Mouse (Mus musculus) lung, postnatal 0 days (tissue): ENCODE results near the gene Myo1h. TPM values are rescaled to one million over a fixed set of nuclear protein-coding genes. Genes with fewer than 3 reads are reported as not detected.

ENCODE experiments used
- ATAC-seq: fragments of 200-750 bp; cut with Nextera tagmentation; 2 replicates; pipeline ENCODE4 v1.8.0; 2017; ENCODE audit warnings: moderate library complexity
- DNase-seq: peaks from one replicate; pipeline ENCODE4 v3.0.0-alpha.2; 2016; ENCODE audit warnings: low spot score
- H3K27ac ChIP-seq: fragments of 300-500 bp; sonication (generic); 2 replicates; pipeline ENCODE4 v1.5.1; 2014; ENCODE audit warnings: antibody characterized with exemption, mild to moderate bottlenecking, low read length, mixed read lengths
- H3K27me3 ChIP-seq: fragments of 300-500 bp; sonication (generic); replicated peaks from 2 replicates; pipeline ENCODE4 v1.6.1; 2014; ENCODE audit warnings: low read length, mixed read lengths; ENCODE audit not compliant: insufficient read depth
- H3K36me3 ChIP-seq: fragments of 300-500 bp; sonication (generic); 2 replicates; pipeline ENCODE4 v1.6.1; 2014; ENCODE audit warnings: low read length, mixed read lengths; ENCODE audit not compliant: insufficient read depth
- H3K4me1 ChIP-seq: fragments of 300-500 bp; sonication (generic); 2 replicates; pipeline ENCODE4 v1.6.1; 2014; ENCODE audit warnings: antibody characterized with exemption, low read depth, low read length, mixed read lengths; ENCODE audit not compliant: insufficient read depth
- H3K4me2 ChIP-seq: fragments of 300-500 bp; sonication (generic); replicated peaks from 2 replicates; pipeline ENCODE4 v1.6.1; 2014; ENCODE audit warnings: low read depth, mild to moderate bottlenecking, low read length, moderate library complexity, mixed read lengths
- H3K4me3 ChIP-seq: fragments of 300-500 bp; sonication (generic); 2 replicates; pipeline ENCODE4 v1.5.1; 2014; ENCODE audit warnings: low read depth, low read length
- H3K9ac ChIP-seq: fragments of 300-500 bp; sonication (generic); replicated peaks from 2 replicates; pipeline ENCODE4 v1.6.1; 2014; ENCODE audit warnings: low read depth, mild to moderate bottlenecking
- H3K9me3 ChIP-seq: fragments of 300-500 bp; sonication (generic); 2 replicates; pipeline ENCODE4 v1.6.1; 2016; ENCODE audit warnings: low read length, mixed read lengths
- CTCF ChIP-seq: IDR thresholded peaks from 2 replicates; pipeline ENCODE4 v1.5.1; 2016; ENCODE audit warnings: antibody characterized with exemption, mild to moderate bottlenecking
- EP300 ChIP-seq: IDR thresholded peaks from 2 replicates; pipeline ENCODE4 v1.6.1; 2016; ENCODE audit warnings: antibody characterized with exemption, mild to moderate bottlenecking, control low read depth
- WGBS: fragments of 180-500 bp; shearing (Covaris S2); extraction: QIAGEN DNeasy Blood & Tissue Kit; methylation state at CpG from one replicate; pipeline ENCODE4 v1.1.7; 2014; 5-methylcytosine and 5-hydroxymethylcytosine counted together
- polyA plus RNA-seq: library from polyadenylated mRNA; unstranded; fragments of >200 nt; fragmentation: Nextera tagmentation; extraction: Ambion mirVana; gene quantifications from 2 replicates; pipeline ENCODE4 v1.2.1, GENCODE M21; 2015

The Myo1h gene
- polyA plus RNA-seq, 1 experiment from 2014 or later, result 3.4 TPM

DNA sequence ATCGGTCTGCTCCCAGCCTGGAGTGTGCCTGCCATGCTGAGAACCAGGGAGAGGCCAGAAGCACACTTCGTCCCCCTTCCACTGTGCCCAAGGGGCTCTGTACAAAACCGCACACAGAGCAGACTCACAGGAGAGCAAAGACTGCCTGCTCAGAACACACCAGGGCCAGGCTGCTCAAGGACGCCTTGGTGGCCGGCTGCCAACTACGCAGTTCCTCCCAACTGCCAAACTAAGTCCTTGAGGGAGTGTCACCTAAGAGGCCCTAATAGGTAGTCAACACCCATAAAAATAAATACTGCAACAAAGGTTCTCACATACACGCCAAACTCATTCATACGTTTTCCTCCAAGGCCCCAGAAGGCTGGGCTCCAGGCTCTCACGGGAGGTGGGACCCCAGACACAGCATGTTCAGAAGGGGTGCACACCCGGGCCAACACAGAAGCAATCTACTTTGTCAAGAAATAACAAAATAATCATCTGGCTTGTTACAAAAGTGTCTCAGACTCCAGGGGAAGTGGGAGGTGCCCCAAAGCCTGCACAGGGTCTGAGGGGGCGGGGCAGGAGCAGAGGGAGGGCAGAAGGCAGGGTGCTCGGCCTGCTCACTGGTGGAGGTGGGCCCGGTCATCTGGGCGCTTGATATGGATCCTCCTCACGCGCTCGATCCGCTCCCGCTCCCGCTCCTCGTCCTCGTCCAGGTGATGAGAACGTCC lies 76.2 kb downstream of the Myo1h start:
- no peak overlapping the region for H3K4me3 ChIP-seq
- H3K27ac ChIP-seq, result peak overlapping the region; percentile 81
- DNase-seq (peak; percentile 93), ATAC-seq (peak; percentile 87)
- no peaks in the 10 kb centered on the region for H3K9me3 ChIP-seq
- TF ChIP-seq CTCF (no peak), EP300 (peak; percentile 93)
- no peak overlapping the region for H3K4me2 ChIP-seq
- H3K9ac ChIP-seq, result peak overlapping the region; percentile 24; the same call in 1 of the 2 replicates
- no peaks in the 10 kb centered on the region for H3K27me3 ChIP-seq
- 39% methylated on average over 23 of the region's 23 CpGs for WGBS
- peaks cover 13% of the 10 kb centered on the region for H3K4me1 ChIP-seq
- H3K36me3 ChIP-seq, result peaks cover 76% of the 10 kb centered on the region

DNA sequence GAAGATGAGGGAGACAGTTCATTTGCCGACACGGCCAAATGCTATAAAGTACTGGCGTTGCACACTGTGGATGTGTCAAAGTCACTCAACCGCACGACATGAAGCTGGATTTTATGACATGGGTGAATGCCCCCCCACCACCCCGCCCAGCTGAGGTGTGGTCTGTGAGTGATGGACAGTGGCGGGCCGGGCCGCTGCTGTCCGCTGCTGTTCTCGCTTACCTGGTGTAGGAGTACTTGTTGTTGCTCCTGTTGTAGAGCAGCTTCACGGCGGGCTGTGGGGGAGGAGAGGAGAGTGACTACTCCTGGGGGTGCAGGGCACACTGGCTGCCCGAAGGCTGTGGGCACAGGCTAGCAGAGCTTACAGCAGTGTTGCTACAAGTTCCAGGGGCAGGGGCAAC lies 79.2 kb downstream of the Myo1h start:
- WGBS, result 76% methylated on average over 14 of the region's 14 CpGs
- TF ChIP-seq CTCF (no peak), EP300 (no peak)
- no peaks in the 10 kb centered on the region for H3K27me3 ChIP-seq
- H3K4me1 ChIP-seq, result peaks cover 38% of the 10 kb centered on the region
- no peak for DNase-seq
- H3K9ac ChIP-seq, result no peak overlapping the region
- peaks cover 59% of the 10 kb centered on the region for H3K36me3 ChIP-seq
- peak overlapping the region; percentile 54; the same call in 1 of the 2 replicates for H3K27ac ChIP-seq
- no peak overlapping the region for H3K4me3 ChIP-seq
- no peaks in the 10 kb centered on the region for H3K9me3 ChIP-seq
- no peak for ATAC-seq
- H3K4me2 ChIP-seq, result no peak overlapping the region

DNA sequence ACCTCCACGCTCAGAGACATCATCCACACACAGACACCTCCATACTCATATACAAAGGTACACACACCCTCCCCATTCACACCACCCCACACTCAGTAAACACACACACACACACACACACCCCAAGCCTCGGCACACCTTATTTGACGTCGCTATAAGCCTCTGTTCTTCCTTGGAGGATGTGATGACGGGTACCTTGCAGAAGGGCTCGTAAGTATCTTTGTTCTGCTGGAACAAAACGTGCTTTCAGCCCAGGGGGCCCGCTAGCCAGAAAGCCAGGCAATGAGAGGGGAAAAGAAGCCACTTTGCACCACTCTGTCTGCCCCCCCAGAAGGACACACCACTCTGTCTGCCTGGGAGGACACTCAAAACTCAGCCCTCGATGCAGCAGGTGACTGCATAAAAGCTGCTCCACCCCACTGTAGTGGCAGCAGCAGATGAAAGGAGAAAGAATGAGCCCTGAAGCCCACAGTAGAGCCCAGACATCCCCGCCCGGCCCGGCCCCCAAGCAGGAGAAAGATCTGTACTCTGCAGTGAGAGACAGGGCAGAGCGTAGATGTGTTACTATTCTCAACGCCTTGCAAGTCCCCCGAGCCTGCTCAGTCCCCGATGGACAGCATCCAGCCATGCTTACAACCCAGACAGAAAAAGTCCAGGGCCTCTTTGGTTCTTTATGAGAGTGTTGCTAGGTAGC lies 80.0 kb downstream of the Myo1h start:
- DNase-seq (peak; percentile 42), ATAC-seq (peak; percentile 2; the same call in 1 of the 2 replicates)
- 62% methylated on average over 16 of the region's 16 CpGs for WGBS
- H3K27ac ChIP-seq, result peak overlapping the region; percentile 94
- no peaks in the 10 kb centered on the region for H3K27me3 ChIP-seq
- peaks cover 46% of the 10 kb centered on the region for H3K4me1 ChIP-seq
- TF ChIP-seq EP300, result peak; percentile 92
- TF ChIP-seq CTCF, result no peak
- H3K36me3 ChIP-seq, result peaks cover 59% of the 10 kb centered on the region
- no peak overlapping the region for H3K9ac ChIP-seq
- no peaks in the 10 kb centered on the region for H3K9me3 ChIP-seq
- no peak overlapping the region for H3K4me3 ChIP-seq
- no peak overlapping the region for H3K4me2 ChIP-seq

DNA sequence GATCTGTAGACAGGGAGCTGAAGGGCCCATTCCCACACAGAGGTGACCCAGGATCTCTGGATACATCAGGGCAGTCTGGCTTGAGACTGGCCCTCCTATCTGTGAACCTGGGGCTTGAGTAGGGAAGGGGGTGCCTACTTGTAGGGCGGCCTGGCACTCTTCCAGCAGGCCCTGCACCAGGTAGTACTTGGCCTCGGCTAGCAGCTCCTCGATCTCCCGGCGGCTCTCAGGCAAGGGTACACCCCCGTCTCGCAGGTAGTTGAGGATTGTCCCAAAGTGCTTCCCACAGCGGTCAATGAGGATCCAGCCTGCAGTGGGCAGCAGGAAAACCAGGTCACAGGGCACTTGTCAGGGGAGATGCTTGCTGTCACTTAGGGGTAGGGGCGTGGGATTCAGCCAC lies 81.0 kb downstream of the Myo1h start:
- TF ChIP-seq CTCF, result no peak
- no peak for TF ChIP-seq EP300
- H3K4me1 ChIP-seq, result peaks cover 51% of the 10 kb centered on the region

DNA sequence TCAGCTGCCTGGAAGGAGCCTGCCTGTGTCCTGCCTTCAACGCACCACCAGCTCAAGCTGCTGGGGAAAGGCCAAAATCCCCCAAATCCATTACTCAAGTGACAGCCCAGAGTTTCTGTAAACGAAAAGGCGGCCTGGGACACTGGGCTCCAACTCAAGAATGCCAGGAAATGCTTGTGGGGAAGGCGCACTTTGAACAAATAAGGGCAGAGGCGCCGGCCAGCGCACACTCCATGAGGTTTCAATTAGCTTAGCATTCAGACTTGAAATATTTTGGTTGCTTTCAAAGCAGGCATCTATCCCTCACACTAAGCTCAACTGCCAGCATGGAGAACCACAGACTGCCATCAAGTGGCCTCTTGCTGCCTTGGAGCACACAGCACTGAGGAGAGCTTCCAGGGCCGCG lies 81.4 kb downstream of the Myo1h start:
- DNase-seq, result peak; percentile 97
- Histone ChIP-seq H3K27me3 (no peaks in the 10 kb centered on the region), H3K4me1 (peaks cover 55% of the 10 kb centered on the region), H3K27ac (peak overlapping the region; percentile 94), H3K9ac (0 out of 2 replicates have a peak overlapping the region, but pooled peaks have one; percentile 39), H3K4me2 (0 out of 2 replicates have a peak overlapping the region, but pooled peaks have one; percentile 22), H3K9me3 (no peaks in the 10 kb centered on the region), H3K4me3 (no peak overlapping the region), H3K36me3 (peaks cover 46% of the 10 kb centered on the region)
- ATAC-seq, result peak; percentile 68
- WGBS, result 2% methylated on average over 9 of the region's 9 CpGs
- peak; percentile 94 for TF ChIP-seq EP300
- peak; percentile 64 for TF ChIP-seq CTCF

More for the DNA sequence above, 81.0 kb downstream of the Myo1h start:
- ATAC-seq (peak; percentile 6), DNase-seq (no peak)
- H3K4me3 ChIP-seq, result no peak overlapping the region
- H3K4me2 ChIP-seq, result no peak overlapping the region
- H3K36me3 ChIP-seq, result peaks cover 50% of the 10 kb centered on the region
- H3K9me3 ChIP-seq, result no peaks in the 10 kb centered on the region
- WGBS, result 27% methylated on average over 9 of the region's 9 CpGs
- no peak overlapping the region; the same call in 1 of the 2 replicates for H3K9ac ChIP-seq
- H3K27me3 ChIP-seq, result no peaks in the 10 kb centered on the region
- peak overlapping the region; percentile 94 for H3K27ac ChIP-seq

DNA sequence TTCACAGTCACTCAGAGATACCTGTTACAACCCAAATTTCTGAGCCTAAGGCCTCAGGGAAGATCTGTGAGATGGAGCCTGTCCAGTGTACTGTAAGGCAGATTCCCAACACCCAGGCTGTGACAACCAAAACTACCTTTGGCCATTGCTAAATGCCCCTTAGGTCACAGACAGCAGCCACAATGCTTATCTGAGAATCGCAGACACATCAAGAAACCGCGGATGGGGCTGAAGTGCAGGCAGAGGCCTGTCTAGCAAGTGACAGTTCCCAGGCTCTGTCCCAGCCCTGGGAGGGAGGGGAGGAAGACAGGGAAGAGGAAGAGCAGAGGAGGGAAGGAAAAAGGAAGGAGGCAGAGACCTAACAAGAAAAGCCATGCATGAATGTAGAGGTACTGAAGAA lies 82.4 kb downstream of the Myo1h start:
- Histone ChIP-seq H3K4me2 (peak overlapping the region; percentile 15; the same call in 1 of the 2 replicates), H3K9ac (peak overlapping the region; percentile 39), H3K4me1 (peaks cover 64% of the 10 kb centered on the region), H3K36me3 (peaks cover 39% of the 10 kb centered on the region), H3K27me3 (no peaks in the 10 kb centered on the region), H3K27ac (peak overlapping the region; percentile 94), H3K4me3 (no peak overlapping the region), H3K9me3 (no peaks in the 10 kb centered on the region)
- ATAC-seq (no peak), DNase-seq (no peak)
- TF ChIP-seq CTCF (no peak), EP300 (no peak)
- WGBS, result 18% methylated on average over 3 of the region's 3 CpGs
